Mouse (Mus musculus): ENCODE measurements around the gene Slc25a29.

Slc25a29 gene

GRCm38 (mm10) chr12:108794979-108795537 lies 40.6 kb downstream of the Slc25a29 start:
- no peak for DNase-seq (ENCODE audit: low read depth, low spot score)

- DNase-seq (ENCODE audit: low read depth, low spot score), result peak; percentile 69
Measured at GRCm38 (mm10) chr12:108794078-108794711, 41.5 kb downstream of the Slc25a29 start.

DNA sequence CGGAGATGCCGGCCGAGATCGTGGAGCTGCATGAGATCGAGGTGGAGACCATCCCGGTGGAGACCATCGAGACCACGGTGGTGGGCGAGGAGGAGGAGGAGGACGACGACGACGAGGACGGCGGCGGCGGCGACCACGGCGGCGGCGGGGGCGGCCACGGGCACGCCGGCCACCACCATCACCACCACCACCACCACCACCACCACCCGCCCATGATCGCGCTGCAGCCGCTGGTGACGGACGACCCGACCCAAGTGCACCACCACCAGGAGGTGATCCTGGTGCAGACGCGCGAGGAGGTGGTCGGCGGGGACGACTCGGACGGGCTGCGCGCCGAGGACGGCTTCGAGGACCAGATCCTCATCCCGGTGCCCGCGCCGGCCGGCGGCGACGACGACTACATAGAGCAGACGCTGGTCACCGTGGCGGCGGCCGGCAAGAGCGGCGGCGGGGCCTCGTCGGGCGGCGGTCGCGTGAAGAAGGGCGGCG lies 42.2 kb downstream of the Slc25a29 start:
- no peak for DNase-seq (ENCODE audit: low read depth, low spot score)

DNA sequence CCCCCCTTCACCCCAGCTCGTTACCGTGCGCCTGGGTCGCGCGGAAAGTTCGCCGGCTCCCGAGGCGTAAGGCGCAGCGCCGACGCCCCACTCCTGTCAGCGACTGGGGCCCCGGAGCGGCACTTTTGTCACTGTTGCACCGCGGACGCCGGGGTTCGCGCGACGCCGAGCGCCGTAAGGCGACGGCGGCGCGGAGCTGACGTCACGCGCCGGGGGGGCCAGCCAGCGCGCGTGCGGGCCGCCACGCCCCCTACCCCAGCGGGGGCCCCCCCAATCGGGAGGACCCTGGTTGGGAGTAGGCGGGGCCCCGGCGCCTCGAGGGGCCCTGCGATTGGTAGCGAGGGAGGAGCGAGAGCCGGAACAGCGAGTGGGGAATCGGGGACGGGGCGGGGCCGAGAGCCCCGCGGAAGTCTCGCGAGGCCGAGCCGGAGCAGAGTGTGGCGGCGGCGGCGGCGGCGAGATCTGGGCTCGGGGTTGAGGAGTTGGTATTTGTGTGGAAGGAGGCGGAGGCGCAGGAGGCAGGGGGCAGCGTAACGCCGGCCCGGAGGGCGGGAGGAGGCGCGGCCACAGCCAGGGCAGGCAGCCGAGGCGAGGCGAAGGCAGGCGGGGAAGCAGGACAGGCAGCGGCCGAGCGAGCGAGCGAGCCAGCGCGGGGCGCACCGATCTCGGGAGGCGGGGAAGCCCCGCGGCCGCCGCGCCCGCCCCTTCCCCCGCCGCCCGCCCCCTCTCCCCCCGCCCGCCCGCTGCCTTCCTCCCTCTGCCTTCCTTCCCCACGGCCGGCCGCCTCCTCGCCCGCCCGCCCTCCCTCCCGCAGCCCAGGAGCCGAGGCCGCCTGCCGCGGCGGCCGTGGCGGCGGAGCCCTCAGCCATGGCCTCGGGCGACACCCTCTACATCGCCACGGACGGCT lies 42.9 kb downstream of the Slc25a29 start, which contains the start of gene Yy1:
Gene Yy1, plus strand, starts transcription at position 428 of the 907 bp plus-strand sequence.
- DNase-seq (ENCODE audit: low read depth, low spot score), result peak; percentile 99

DNA sequence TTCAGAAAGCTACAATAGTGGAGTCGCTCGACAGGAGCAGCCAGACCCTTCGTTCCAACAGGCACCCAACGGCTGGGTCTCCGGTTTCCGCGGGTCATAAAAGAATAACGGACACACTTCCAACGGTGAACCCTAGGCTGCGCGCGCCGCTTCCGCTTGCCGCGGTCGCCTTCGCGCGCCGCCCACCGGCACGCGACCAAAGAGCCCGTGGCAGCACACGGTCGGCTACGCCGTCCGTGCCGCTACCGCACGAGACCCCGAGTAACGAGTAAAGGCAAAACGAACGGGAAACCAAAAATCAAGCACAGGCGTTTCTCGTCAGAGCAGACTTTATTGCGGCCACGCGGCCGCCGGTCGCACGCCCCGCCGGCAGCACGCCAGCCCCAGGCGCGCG lies 43.5 kb downstream of the Slc25a29 start:
- peak; percentile 75 for DNase-seq (ENCODE audit: low read depth, low spot score)

DNA sequence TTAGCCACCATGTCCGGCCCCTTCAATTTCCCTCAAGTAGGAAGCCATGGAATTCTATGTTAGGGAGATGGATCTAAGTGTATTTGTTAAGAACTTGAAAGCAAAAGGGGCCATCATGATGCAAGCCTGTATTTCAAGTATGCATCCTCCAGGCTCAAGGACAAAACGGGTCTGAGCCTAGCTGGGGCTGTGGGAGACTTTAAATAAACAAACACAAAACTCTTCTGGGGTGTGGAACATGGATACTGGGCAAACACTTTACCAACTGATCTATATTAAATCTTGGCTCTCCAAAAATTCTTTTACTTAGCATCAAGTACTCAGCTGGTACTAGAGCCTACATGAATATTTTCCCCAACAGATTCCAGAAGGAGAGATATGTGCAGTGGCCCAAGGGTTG lies 48.4 kb downstream of the Slc25a29 start:
- no peak for DNase-seq (ENCODE audit: low read depth, low spot score)

GRCm38 (mm10) chr12:108785161-108785560 lies 50.5 kb downstream of the Slc25a29 start:
- DNase-seq (ENCODE audit: low read depth, low spot score), result no peak

GRCm38 (mm10) chr12:108780108-108780877 lies 55.4 kb downstream of the Slc25a29 start:
- DNase-seq (ENCODE audit: low read depth, low spot score), result no peak

Measured in forelimb bud, embryonic 11.5 days (tissue).